Mouse (Mus musculus): Measurements from ENCODE around the gene Ift46. TPM values are rescaled to one million over a fixed set of nuclear protein-coding genes. Genes with fewer than 3 reads are reported as not detected.

Ift46 gene
- total and polyA plus RNA-seq, 3 experiments, result 30.2 to 51.9 TPM; not detected in 1

DNA sequence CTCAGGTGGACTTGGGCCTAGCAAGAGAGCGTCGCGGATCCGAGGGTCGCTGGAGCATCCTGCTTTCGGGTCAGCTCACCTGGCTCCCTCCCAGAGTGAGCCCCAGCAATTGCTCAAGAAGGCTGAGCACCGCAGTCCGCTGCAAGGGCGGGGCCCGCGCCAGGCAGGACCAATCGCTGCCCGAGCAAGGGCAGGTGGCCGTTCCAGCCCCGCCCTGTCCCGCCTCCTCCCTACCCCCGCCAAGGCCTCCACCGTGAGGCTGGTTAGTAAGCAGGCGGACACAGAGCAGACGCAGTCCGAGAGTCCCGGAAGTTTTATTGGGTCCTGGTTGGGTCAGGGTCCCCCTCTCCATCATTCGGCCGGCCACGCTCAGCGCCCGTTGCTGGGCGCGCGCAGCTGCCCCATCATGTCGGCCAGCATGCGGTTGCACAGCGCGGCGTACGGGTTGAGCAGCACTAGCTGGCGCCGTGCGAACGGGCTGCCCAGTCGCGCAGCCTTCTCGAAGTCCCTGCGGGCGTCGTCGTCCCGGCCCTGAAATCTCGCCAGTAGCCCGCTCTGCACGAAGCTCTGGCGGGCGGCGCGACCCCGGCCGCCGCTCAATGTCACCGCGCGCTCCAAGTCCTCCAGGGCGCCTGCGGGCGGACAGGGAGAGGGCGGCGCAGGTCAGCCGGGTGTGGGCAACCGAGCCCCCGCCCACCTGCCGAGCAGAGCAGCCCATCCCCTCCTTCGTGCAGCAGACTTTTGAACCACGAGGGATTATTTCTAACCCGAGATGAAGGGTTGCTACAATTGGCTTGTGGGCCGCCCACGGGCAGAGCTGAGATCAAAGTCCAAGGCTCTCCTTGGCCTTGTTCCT is 31.6 kb downstream of the Ift46 start, which contains the start of gene Tmem25:
Gene Tmem25 (minus strand): TSS at position 206 of the 856 bp plus-strand sequence.
- Histone ChIP-seq H3K9me3 (replicated peaks; ENCODE audit: insufficient read depth, low read length) (no peaks in the 10 kb centered on the region), H3K36me3 (ENCODE audit: control insufficient read depth in 1 of 2, insufficient read depth in 2 of 2, low read length in 2 of 2) (peaks cover 0 to 2% of the 10 kb centered on the region in 2 experiments; a peak in 2 of 4 replicates), H3K27ac (ENCODE audit: control insufficient read depth, low read depth, low read length) (peak within 1 kb of the TSS; percentile 6), H3K4me1 (ENCODE audit: control insufficient read depth in 1 of 2, insufficient read depth in 2 of 2, low read length in 2 of 2) (peaks cover 0 to 6% of the 10 kb centered on the region in 2 experiments; a peak in 1 of 4 replicates), H3K9ac (ENCODE audit: control insufficient read depth, low read depth, low read length, poor library complexity, severe bottlenecking) (peak within 1 kb of the TSS; percentile 68), H3K4me3 (ENCODE audit: control insufficient read depth in 1 of 2, insufficient read depth in 1 of 2, low read depth in 2 of 2, low read length in 2 of 2) (peak within 1 kb of the TSS; percentile 71 to 79), H3K27me3 (ENCODE audit: control insufficient read depth in 1 of 2, insufficient read depth in 2 of 2, low read length in 2 of 2) (no peaks in the 10 kb centered on the region), H3K79me2 (ENCODE audit: control insufficient read depth, insufficient read depth, low read length, poor library complexity) (no peaks in the 10 kb centered on the region)
- TF ChIP-seq RAD21 (IDR thresholded peaks at IDR 0.05; ENCODE audit: low read depth, low read length) (no peak), CHD2 (IDR thresholded peaks at IDR 0.05; ENCODE audit: low read length) (no peak), ETS1 (IDR thresholded peaks at IDR 0.05; ENCODE audit: low read depth, low read length) (no peak), POLR2A (IDR thresholded peaks at IDR 0.05; ENCODE audit: control insufficient read depth in 1 of 2, insufficient read depth in 1 of 2, low read depth in 1 of 2, low read length in 2 of 2, poor library complexity in 1 of 2) (peak; percentile 30 to 79; a peak in 3 of 4 replicates), BHLHE40 (IDR thresholded peaks at IDR 0.05; ENCODE audit: borderline replicate concordance, low read depth, low read length) (no peak), HCFC1 (IDR thresholded peaks at IDR 0.05; ENCODE audit: low read depth, low read length) (peak; percentile 27; the same call in 1 of the 2 replicates), USF1 (IDR thresholded peaks at IDR 0.05; ENCODE audit: low read depth, low read length) (peak; percentile 58; the same call in 1 of the 2 replicates), POLR2AphosphoS2 (IDR thresholded peaks at IDR 0.05; ENCODE audit: low read length) (no peak; the same call in 1 of the 2 replicates), MXI1 (IDR thresholded peaks at IDR 0.05; ENCODE audit: low read depth, low read length) (no peak), MAX (IDR thresholded peaks at IDR 0.05; ENCODE audit: low read length) (no peak), MYB (IDR thresholded peaks at IDR 0.05; ENCODE audit: low read depth, low read length) (no peak), MYC (IDR thresholded peaks at IDR 0.05; ENCODE audit: low read depth, low read length) (no peak), JUND (IDR thresholded peaks at IDR 0.05; ENCODE audit: low read depth, low read length) (no peak), CHD1 (IDR thresholded peaks at IDR 0.05; ENCODE audit: low read depth, low read length) (no peak), TCF12 (IDR thresholded peaks at IDR 0.05; ENCODE audit: low read depth, low read length) (peak; percentile 43; the same call in 1 of the 2 replicates), SMC3 (IDR thresholded peaks at IDR 0.05; ENCODE audit: low read depth, low read length) (no peak), TAL1 (IDR thresholded peaks at IDR 0.05; ENCODE audit: low read length) (no peak), E2F4 (IDR thresholded peaks at IDR 0.05; ENCODE audit: borderline replicate concordance, low read depth, low read length) (no peak), UBTF (IDR thresholded peaks at IDR 0.05; ENCODE audit: borderline replicate concordance, insufficient read depth, low read depth, low read length) (0 out of 2 replicates have a peak, but pooled peaks have one; percentile 27), NRF1 (IDR thresholded peaks at IDR 0.05; ENCODE audit: insufficient read depth, low read depth, low read length, poor library complexity, severe bottlenecking) (peak; percentile 36; the same call in 1 of the 2 replicates), ZC3H11A (IDR thresholded peaks at IDR 0.05; ENCODE audit: low read depth, low read length) (no peak), MEF2A (IDR thresholded peaks at IDR 0.05; ENCODE audit: extremely low read depth, insufficient replicate concordance, low read depth, low read length, poor library complexity, severe bottlenecking) (no peak), NELFE (IDR thresholded peaks at IDR 0.05; ENCODE audit: low read depth, low read length) (peak; percentile 47; the same call in 1 of the 2 replicates), ELF1 (IDR thresholded peaks at IDR 0.05; ENCODE audit: low read depth, low read length) (no peak), EP300 (IDR thresholded peaks at IDR 0.05; ENCODE audit: low read depth in 1 of 2, low read length in 2 of 2) (no peak), ZKSCAN1 (IDR thresholded peaks at IDR 0.05; ENCODE audit: low read depth, low read length) (no peak), USF2 (IDR thresholded peaks at IDR 0.05; ENCODE audit: borderline replicate concordance in 1 of 2, insufficient read depth in 1 of 2, low read depth in 1 of 2, low read length in 2 of 2) (no peak), GABPA (IDR thresholded peaks at IDR 0.05; ENCODE audit: low read depth, low read length) (no peak), MAZ (IDR thresholded peaks at IDR 0.05; ENCODE audit: low read depth, low read length) (peak; percentile 25; the same call in 1 of the 2 replicates), GATA1 (IDR thresholded peaks at IDR 0.05; ENCODE audit: low read depth, low read length) (no peak), ZMIZ1 (IDR thresholded peaks at IDR 0.05; ENCODE audit: low read depth, low read length) (no peak), SIN3A (IDR thresholded peaks at IDR 0.05; ENCODE audit: low read length) (no peak; the same call in 1 of the 2 replicates), ZNF384 (IDR thresholded peaks at IDR 0.05; ENCODE audit: low read depth, low read length) (no peak), TBP (IDR thresholded peaks at IDR 0.05; ENCODE audit: low read depth, low read length) (peak; percentile 45; the same call in 1 of the 2 replicates)
- DNase-seq (ENCODE audit: low read depth, low spot score), result peak; percentile 90
